Mouse (Mus musculus): ENCODE measurements around the gene Uox. TPM values are rescaled to one million over a fixed set of nuclear protein-coding genes. Genes with fewer than 3 reads are reported as not detected.

Uox gene
- total RNA-seq, 1 experiment from 2014 or later: not detected

DNA sequence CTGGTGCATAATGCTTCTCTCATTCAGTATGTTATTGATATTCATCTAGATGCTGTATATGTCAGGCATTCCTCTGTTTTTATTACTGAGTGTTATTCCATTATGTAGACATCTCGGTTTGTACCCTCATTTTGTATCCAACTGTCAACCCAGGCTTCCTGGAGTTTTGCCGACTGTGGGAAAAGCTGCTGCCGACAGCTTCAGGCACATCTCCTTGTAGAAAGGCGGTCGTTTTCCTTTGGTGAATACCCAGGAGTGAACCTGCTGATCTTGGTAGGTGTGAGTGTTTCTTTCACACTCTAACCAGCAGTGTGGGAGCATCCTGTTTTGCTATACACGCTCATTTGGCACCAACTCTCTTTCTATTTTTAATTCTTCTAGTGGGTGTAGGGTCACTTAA lies 90.8 kb downstream of the Uox start:
- no peak for ATAC-seq (ENCODE audit: extremely low read depth, insufficient number of reproducible peaks, low FRiP score, poor library complexity, severe bottlenecking)

DNA sequence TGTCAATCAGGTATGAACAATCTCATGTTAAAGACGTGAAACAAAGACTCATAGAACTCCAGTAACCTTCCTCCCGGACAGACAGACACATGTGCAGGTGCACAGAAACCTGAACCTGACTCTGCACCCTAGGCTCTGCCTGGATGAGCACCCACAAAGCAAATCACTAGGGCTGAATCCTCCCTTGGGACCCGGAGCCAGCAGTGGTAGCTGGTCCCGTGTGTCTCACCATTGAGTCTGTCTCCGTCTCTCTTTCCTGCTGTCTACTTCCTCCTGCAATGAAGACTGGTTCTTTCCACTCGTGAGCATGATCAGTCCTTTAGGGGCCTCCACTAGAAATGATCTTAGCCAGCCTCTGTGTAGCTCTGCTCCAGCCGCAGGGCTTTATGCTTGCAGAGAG lies 91.7 kb downstream of the Uox start:
- ATAC-seq (ENCODE audit: extremely low read depth, insufficient number of reproducible peaks, low FRiP score, poor library complexity, severe bottlenecking): no peak

DNA sequence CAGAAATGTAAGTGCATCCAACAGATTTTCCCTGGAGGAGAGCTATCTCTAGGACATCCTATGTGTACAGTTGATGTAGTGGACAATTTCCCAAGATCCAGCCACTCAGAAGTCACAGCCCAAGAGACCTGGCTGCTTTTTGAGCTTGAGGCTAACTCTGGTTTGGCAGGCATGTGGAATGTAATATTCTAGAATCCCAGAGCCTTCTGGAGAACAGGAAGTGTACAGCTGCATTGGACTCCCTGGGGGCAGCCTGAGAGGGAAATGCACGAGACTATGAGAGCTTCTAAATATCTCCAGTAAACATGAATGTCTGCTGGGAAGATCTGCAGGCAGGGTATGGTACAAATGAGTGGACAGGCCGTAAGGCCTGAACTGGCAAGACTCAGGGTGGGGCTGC lies 100.9 kb downstream of the Uox start:
- ATAC-seq (ENCODE audit: extremely low read depth, insufficient number of reproducible peaks, low FRiP score, poor library complexity, severe bottlenecking): no peak

DNA sequence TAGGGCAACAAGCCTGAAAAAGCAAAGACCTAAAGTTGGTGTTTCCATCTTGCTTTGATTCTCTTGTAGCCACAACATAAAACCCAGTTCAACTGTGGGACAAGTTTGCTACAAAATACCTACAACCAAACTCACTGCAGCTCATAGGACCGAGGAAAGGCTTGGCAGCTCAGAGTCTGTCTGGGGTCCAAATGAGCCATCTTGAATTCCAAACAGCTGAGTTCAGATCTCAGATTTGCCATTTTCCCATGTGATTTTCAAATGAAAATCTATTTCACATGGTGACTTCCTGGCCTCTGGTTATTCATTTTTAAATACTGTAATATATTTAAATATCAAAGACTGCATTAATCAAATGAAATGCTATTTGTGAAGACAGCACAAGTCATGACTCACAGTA lies 104.9 kb downstream of the Uox start:
- ATAC-seq (ENCODE audit: extremely low read depth, insufficient number of reproducible peaks, low FRiP score, poor library complexity, severe bottlenecking): no peak

DNA sequence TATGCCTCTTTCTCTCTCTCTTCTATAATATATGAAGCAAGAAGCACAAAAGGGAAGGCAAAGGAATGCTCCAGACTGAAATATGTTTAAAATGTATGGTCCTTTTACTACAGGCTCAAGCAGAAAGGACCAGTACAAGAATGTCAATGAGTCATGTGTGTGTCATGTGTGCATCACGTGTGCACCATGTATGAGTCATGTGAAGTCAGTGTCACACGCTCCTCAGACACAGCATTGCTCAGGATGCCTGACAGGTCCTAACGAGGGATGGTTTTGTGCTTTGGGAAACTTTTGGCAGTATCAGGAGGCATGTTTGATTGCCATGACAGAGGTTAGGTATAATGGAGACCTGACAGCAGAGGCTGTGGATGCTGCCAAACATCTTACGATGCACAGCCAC lies 106.0 kb downstream of the Uox start:
- ATAC-seq (ENCODE audit: extremely low read depth, insufficient number of reproducible peaks, low FRiP score, poor library complexity, severe bottlenecking): no peak

DNA sequence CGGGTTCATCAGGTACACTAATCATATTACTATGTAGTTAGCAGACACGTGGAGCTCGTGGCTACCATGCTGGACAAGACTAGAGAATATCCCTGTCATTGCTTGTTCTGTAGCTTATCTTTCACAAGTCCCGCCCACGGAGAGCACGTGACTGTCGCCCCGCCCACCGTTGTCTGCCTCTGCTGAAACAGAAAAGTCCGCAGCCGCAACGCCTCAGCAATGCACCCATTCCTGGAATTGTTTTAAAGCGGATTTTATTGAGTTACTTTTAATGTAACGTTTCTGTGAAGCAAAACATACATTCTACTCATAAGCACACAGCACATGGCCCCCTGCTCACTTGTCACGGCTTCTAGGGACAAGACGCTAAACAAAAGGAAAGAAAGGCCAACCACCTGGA lies 109.4 kb downstream of the Uox start:
- ATAC-seq (ENCODE audit: extremely low read depth, insufficient number of reproducible peaks, low FRiP score, poor library complexity, severe bottlenecking): no peak

DNA sequence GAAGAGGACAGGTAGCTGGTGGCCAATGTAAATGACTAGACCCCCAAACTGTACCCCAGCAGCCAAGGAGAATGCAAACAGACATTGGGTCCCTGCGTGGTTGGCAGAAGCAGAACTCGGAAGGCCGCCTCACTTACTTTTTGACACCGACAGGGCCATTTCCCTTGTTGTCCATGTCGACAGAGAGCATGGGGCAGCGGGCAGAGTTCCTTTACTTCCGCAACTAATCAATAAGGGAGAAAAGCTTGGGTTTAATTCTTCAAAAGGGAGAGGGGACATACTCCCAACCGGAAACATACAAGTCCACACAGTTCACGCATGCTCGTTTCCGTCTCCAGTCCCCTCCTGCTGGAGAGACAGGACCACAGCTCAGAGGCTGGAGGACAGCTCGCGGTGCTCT lies 110.4 kb downstream of the Uox start:
- ATAC-seq (ENCODE audit: extremely low read depth, insufficient number of reproducible peaks, low FRiP score, poor library complexity, severe bottlenecking): no peak

DNA sequence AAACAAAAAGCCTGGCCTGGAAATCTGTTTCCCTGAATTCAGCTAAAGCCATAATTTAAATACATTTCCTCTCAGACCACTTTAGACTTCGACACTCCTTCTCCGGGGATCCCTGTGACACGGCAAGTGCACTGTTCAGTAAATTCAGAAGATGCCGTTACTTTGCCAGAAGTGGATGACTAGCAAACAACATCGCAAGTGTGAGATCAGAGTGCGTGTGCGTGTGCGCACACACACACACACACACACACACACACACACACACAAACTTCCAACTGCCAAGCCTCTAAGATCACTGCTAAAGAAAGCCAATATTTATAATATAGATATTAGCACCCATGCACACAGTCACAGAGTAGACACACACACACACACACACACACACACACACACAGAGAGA lies 111.5 kb downstream of the Uox start:
- ATAC-seq (ENCODE audit: extremely low read depth, insufficient number of reproducible peaks, low FRiP score, poor library complexity, severe bottlenecking): no peak

Other genes with a start within 250 kb of the Uox start
- gene Ssx2ip, start 165.8 kb upstream of the Uox start, total RNA-seq (2017): 3.1 and 4.3 TPM in 2 replicates
- 24.1 and 30.8 TPM in 2 replicates for gene Ctbs, start 120.6 kb upstream of the Uox start, total RNA-seq (2017)
- gene Spata1, start 70.7 kb upstream of the Uox start, total RNA-seq (2017): 34.6 and 35.1 TPM in 2 replicates
- 145 and 164 TPM in 2 replicates for gene Gng5, start 70.6 kb upstream of the Uox start, total RNA-seq (2017)
- gene Rpf1, start 49.0 kb upstream of the Uox start, total RNA-seq (2017): 73.9 and 83.4 TPM in 2 replicates
- gene Dnase2b, start 45.2 kb downstream of the Uox start, total RNA-seq (2017): not detected in 2 replicates
- 0.74 and 0.93 TPM in 2 replicates for gene 4930503B20Rik, start 80.9 kb downstream of the Uox start, total RNA-seq (2017)
- gene Samd13, start 115.2 kb downstream of the Uox start, total RNA-seq (2017): not detected in 2 replicates
- 67.4 and 71.8 TPM in 2 replicates for gene Prkacb, start 242.6 kb downstream of the Uox start, total RNA-seq (2017)

All from neutrophil, adult 5-6 weeks (primary cell).